ENCODE assay signal across 15 mouse cellular contexts in genomic region chr11:48795221-48795620, GRCm38 (mm10).
"Had no signal": no experiment of that assay in that cellular context is flagged by ENCODE, and none has a peak within 500 bp of the region (broad histone marks: within the 10 kb centered on the region; RNA-seq: fewer than 3 reads in every experiment).

No protein-coding gene starts in this region.

- H3K27ac ChIP-seq: intestine, embryonic 15.5 days; kidney, embryonic 15.5 days; limb, embryonic 10.5 days; liver, embryonic 15.5 days; macrophage; midbrain, embryonic 15.5 days; neural tube, embryonic 13.5 days had no signal

- H3K4me2 ChIP-seq: intestine, embryonic 15.5 days; kidney, embryonic 15.5 days; liver, embryonic 11.5 days; liver, embryonic 15.5 days; midbrain, embryonic 11.5 days; midbrain, embryonic 15.5 days; neural tube, embryonic 13.5 days had no signal

- ATAC-seq: intestine, embryonic 15.5 days; lung, postnatal 0 days; midbrain, embryonic 15.5 days had no signal

- H3K9ac ChIP-seq: intestine, embryonic 15.5 days; kidney, embryonic 15.5 days; liver, embryonic 15.5 days; midbrain, embryonic 15.5 days; neural tube, embryonic 13.5 days had no signal

- H3K9me3 ChIP-seq: intestine, embryonic 15.5 days; kidney, embryonic 15.5 days; limb, embryonic 10.5 days; liver, embryonic 15.5 days; megakaryocyte, embryonic 14.5 days; midbrain, embryonic 15.5 days; neural tube, embryonic 13.5 days had no signal

- H3K27me3 ChIP-seq: intestine, embryonic 15.5 days; kidney, embryonic 15.5 days; liver, embryonic 15.5 days; megakaryocyte, embryonic 14.5 days; midbrain, embryonic 15.5 days; neural tube, embryonic 13.5 days had no signal

- DNase-seq: kidney, adult 18-20 months; layer of hippocampus, adult 9-11 months; lung, adult 2 months; right cerebral cortex, postnatal 14 days had no signal

- H3K36me3 ChIP-seq: intestine, embryonic 15.5 days; kidney, embryonic 15.5 days; limb, embryonic 10.5 days; liver, embryonic 15.5 days; midbrain, embryonic 15.5 days; neural tube, embryonic 13.5 days had no signal

- H3K4me3 ChIP-seq: intestine, embryonic 15.5 days; kidney, embryonic 15.5 days; limb, embryonic 10.5 days; liver, embryonic 15.5 days; megakaryocyte, embryonic 14.5 days; midbrain, embryonic 15.5 days; neural tube, embryonic 13.5 days had no signal
